Mouse (Mus musculus) forebrain, embryonic 12.5 days (tissue): ENCODE measurements around the gene Cfap70. TPM values are rescaled to one million over a fixed set of nuclear protein-coding genes. Genes with fewer than 3 reads are reported as not detected.

Source experiments
- ATAC-seq: fragments of 200-750 bp; cut with Nextera tagmentation; 2 replicates; pipeline ENCODE4 v1.8.0; 2017; ENCODE audit warnings: moderate TSS enrichment; ENCODE audit not compliant: low FRiP score
- H3K27ac ChIP-seq: fragments of 300-500 bp; sonication (generic); 2 replicates; pipeline ENCODE4 v1.5.1; 2016; ENCODE audit warnings: mild to moderate bottlenecking
- H3K27me3 ChIP-seq: fragments of 300-500 bp; sonication (generic); 2 replicates; pipeline ENCODE4 v1.6.1; 2016; ENCODE audit warnings: mild to moderate bottlenecking
- H3K36me3 ChIP-seq: fragments of 300-500 bp; sonication (generic); replicated peaks from 2 replicates; pipeline ENCODE4 v1.6.1; 2016; ENCODE audit warnings: mild to moderate bottlenecking
- H3K4me1 ChIP-seq: fragments of 300-500 bp; sonication (generic); 2 replicates; pipeline ENCODE4 v1.6.1; 2016
- H3K4me2 ChIP-seq: fragments of 300-500 bp; sonication (generic); 2 replicates; pipeline ENCODE4 v1.6.1; 2016; ENCODE audit warnings: mild to moderate bottlenecking, moderate library complexity
- H3K4me3 ChIP-seq: fragments of 300-500 bp; sonication (generic); replicated peaks from 2 replicates; pipeline ENCODE4 v1.5.1; 2016; ENCODE audit warnings: mild to moderate bottlenecking
- H3K9ac ChIP-seq: fragments of 300-500 bp; sonication (generic); 2 replicates; pipeline ENCODE4 v1.6.1; 2016; ENCODE audit warnings: mild to moderate bottlenecking
- H3K9me3 ChIP-seq: fragments of 300-500 bp; sonication (generic); 2 replicates; pipeline ENCODE4 v1.6.1; 2016
- WGBS: fragments of 180-500 bp; shearing (Covaris S2); methylation state at CpG from one replicate; pipeline ENCODE4 v1.1.7; 2016; 5-methylcytosine and 5-hydroxymethylcytosine counted together
- polyA plus RNA-seq: library from polyadenylated mRNA; unstranded; fragments of >200 nt; fragmentation: Nextera tagmentation; extraction: Ambion mirVana; gene quantifications from 2 replicates; pipeline ENCODE4 v1.2.1, GENCODE M21; 2016

The Cfap70 gene
- polyA plus RNA-seq: 0.44 and 0.82 TPM in 2 replicates

- Histone ChIP-seq H3K4me2 (peak within 1 kb of the TSS; percentile 51), H3K36me3 (no peaks in the 10 kb centered on the region), H3K27me3 (no peaks in the 10 kb centered on the region), H3K4me1 (peaks cover 8% of the 10 kb centered on the region; the same call in 1 of the 2 replicates), H3K27ac (no peak within 1 kb of the TSS), H3K4me3 (peak within 1 kb of the TSS; percentile 35), H3K9me3 (no peaks in the 10 kb centered on the region), H3K9ac (0 out of 2 replicates have a peak within 1 kb of the TSS, but pooled peaks have one; percentile 9)
- 3% methylated on average over 15 of the region's 15 CpGs for WGBS
- no peak for ATAC-seq
Measured at GRCm38 (mm10) chr14:20451765-20452331, at the start of gene Cfap70. Cfap70 (minus strand) TSS chr14:20452226.

GRCm38 (mm10) chr14:20499982-20500381 is 48.0 kb upstream of the Cfap70 start:
- Histone ChIP-seq H3K27ac (no peak overlapping the region), H3K4me1 (no peaks in the 10 kb centered on the region), H3K27me3 (no peaks in the 10 kb centered on the region), H3K9ac (no peak overlapping the region), H3K4me2 (no peak overlapping the region), H3K9me3 (no peaks in the 10 kb centered on the region), H3K36me3 (peaks cover 37% of the 10 kb centered on the region), H3K4me3 (no peak overlapping the region)
- ATAC-seq: no peak
- 89% methylated on average over 3 of the region's 3 CpGs for WGBS

DNA sequence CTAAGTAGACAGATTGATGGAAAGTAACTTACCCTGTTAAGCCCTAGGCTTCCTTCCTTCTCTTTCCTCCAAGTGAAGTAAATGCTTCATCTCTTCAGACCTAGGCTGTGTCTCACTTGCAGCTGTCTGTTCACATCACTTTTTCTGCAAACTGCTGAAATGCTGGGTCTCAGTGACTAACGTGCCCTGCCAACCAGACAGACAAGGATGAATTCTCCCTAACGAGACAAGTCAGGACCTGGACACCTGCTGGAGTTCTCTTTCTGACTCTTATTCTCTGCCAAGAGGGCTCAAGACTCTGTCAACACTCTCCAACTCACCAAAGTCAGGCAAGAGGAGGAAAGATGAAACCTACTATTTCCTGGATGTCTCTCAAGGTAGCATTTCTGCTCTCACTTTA is 44.6 kb upstream of the Cfap70 start, which contains the start of gene Mss51:
Gene Mss51 (minus strand): TSS at position 299 of the 400 bp plus-strand sequence.
- peaks cover 44% of the 10 kb centered on the region for H3K36me3 ChIP-seq
- H3K9me3 ChIP-seq: no peaks in the 10 kb centered on the region
- WGBS: 60% methylated on average over 2 of the region's 2 CpGs
- no peak within 1 kb of the TSS for H3K9ac ChIP-seq
- no peak for ATAC-seq
- no peaks in the 10 kb centered on the region for H3K27me3 ChIP-seq
- H3K4me2 ChIP-seq: no peak within 1 kb of the TSS
- no peak within 1 kb of the TSS for H3K27ac ChIP-seq
- no peaks in the 10 kb centered on the region for H3K4me1 ChIP-seq
- H3K4me3 ChIP-seq: no peak within 1 kb of the TSS

- no peak overlapping the region for H3K27ac ChIP-seq
- H3K27me3 ChIP-seq: no peaks in the 10 kb centered on the region
- peaks cover 30% of the 10 kb centered on the region for H3K36me3 ChIP-seq
- H3K4me3 ChIP-seq: no peak overlapping the region
- H3K4me1 ChIP-seq: no peaks in the 10 kb centered on the region
- ATAC-seq: no peak
- H3K4me2 ChIP-seq: no peak overlapping the region
- H3K9me3 ChIP-seq: no peaks in the 10 kb centered on the region
- no peak overlapping the region for H3K9ac ChIP-seq
- 98% methylated on average over 5 of the region's 5 CpGs for WGBS
Measured at GRCm38 (mm10) chr14:20486031-20486430, 34.0 kb upstream of the Cfap70 start.

- H3K4me2 ChIP-seq: no peak overlapping the region
- H3K4me1 ChIP-seq: peaks cover 3% of the 10 kb centered on the region; the same call in 1 of the 2 replicates
- H3K4me3 ChIP-seq: no peak overlapping the region
- no peak for ATAC-seq
- no peak overlapping the region for H3K9ac ChIP-seq
- H3K27ac ChIP-seq: no peak overlapping the region
- 0 out of 2 replicates have a peak, but pooled peaks cover 10% of the 10 kb centered on the region for H3K27me3 ChIP-seq
- H3K36me3 ChIP-seq: peaks cover 21% of the 10 kb centered on the region
- 89% methylated on average over 7 of the region's 7 CpGs for WGBS
- no peaks in the 10 kb centered on the region for H3K9me3 ChIP-seq
Measured at GRCm38 (mm10) chr14:20482051-20482751, 30.2 kb upstream of the Cfap70 start.

GRCm38 (mm10) chr14:20481211-20481610 is 29.2 kb upstream of the Cfap70 start:
- WGBS: 21% methylated on average over 5 of the region's 5 CpGs
- H3K4me2 ChIP-seq: no peak overlapping the region

DNA sequence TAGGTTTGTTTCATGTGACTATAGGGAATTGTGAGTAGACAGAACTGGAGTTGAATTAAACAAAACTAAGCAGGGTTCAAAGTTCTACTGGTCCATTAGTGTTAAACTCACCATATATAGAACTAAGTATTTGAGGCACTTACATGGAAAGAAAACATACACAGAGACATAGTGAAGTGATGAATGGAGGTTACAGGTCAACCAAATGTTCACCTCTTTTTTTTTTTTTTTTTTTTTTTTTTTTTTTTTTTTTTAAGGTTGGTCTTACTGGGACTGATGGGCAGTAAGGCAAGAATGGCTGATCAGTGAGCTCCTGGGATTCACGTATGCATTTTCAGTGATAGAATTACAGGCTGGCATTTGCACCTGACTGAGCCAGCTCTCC is 28.2 kb upstream of the Cfap70 start:
- no peak for ATAC-seq
- no peak overlapping the region for H3K27ac ChIP-seq
- no peaks in the 10 kb centered on the region for H3K9me3 ChIP-seq
- peak overlapping the region; percentile 62 for H3K4me3 ChIP-seq
- 0 out of 2 replicates have a peak, but pooled peaks cover 10% of the 10 kb centered on the region for H3K27me3 ChIP-seq
- WGBS: 66% methylated on average over 1 of the region's 1 CpGs
- peak overlapping the region; percentile 86 for H3K4me2 ChIP-seq
- H3K9ac ChIP-seq: no peak overlapping the region
- H3K36me3 ChIP-seq: peaks cover 15% of the 10 kb centered on the region
- peaks cover 3% of the 10 kb centered on the region; the same call in 1 of the 2 replicates for H3K4me1 ChIP-seq

More at GRCm38 (mm10) chr14:20481211-20481610, 29.2 kb upstream of the Cfap70 start:
- Histone ChIP-seq H3K27me3 (0 out of 2 replicates have a peak, but pooled peaks cover 10% of the 10 kb centered on the region), H3K4me1 (peaks cover 3% of the 10 kb centered on the region; the same call in 1 of the 2 replicates), H3K27ac (no peak overlapping the region), H3K4me3 (no peak overlapping the region), H3K9ac (no peak overlapping the region), H3K36me3 (peaks cover 18% of the 10 kb centered on the region), H3K9me3 (no peaks in the 10 kb centered on the region)
- no peak for ATAC-seq

GRCm38 (mm10) chr14:20479291-20480194 is 27.5 kb upstream of the Cfap70 start, which contains the start of gene Anxa7:
Anxa7 (minus strand) TSS chr14:20480133.
- Histone ChIP-seq H3K27ac (peak within 1 kb of the TSS; percentile 44; the same call in 1 of the 2 replicates), H3K4me3 (peak within 1 kb of the TSS; percentile 62), H3K36me3 (peaks cover 8% of the 10 kb centered on the region), H3K27me3 (0 out of 2 replicates have a peak, but pooled peaks cover 10% of the 10 kb centered on the region), H3K4me1 (peaks cover 3% of the 10 kb centered on the region; the same call in 1 of the 2 replicates), H3K9ac (peak within 1 kb of the TSS; percentile 63), H3K9me3 (no peaks in the 10 kb centered on the region), H3K4me2 (peak within 1 kb of the TSS; percentile 86)
- peak; percentile 75; the same call in 1 of the 2 replicates for ATAC-seq
- 2% methylated on average over 48 of the region's 48 CpGs for WGBS

DNA sequence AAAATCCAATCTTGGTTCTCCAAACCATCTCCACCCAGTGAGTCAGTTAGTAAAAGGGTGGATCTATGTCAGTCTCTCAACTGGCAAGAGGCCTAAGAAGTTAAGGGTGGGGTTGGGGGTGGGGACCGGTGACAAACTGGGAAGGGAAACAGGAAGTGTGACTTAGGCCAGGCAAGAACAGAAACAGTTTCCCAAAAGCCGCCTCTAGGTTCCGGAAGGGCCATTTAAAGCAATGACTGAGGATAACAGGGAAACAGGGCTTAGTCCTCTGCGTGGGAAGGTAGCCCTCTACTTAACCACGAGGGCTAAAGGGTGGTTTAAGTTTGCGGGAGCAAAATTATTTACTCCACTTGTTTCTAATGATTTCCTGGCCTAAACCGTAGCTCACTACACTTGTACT is 26.8 kb upstream of the Cfap70 start:
- H3K4me3 ChIP-seq: peak overlapping the region; percentile 62
- no peaks in the 10 kb centered on the region for H3K9me3 ChIP-seq
- no peak for ATAC-seq
- H3K27me3 ChIP-seq: 0 out of 2 replicates have a peak, but pooled peaks cover 10% of the 10 kb centered on the region
- peaks cover under 1% of the 10 kb centered on the region; the same call in 1 of the 2 replicates for H3K36me3 ChIP-seq
- 0 out of 2 replicates have a peak overlapping the region, but pooled peaks have one; percentile 25 for H3K27ac ChIP-seq
- WGBS: 31% methylated on average over 7 of the region's 7 CpGs
- no peak overlapping the region for H3K9ac ChIP-seq
- H3K4me2 ChIP-seq: peak overlapping the region; percentile 86
- H3K4me1 ChIP-seq: peaks cover 3% of the 10 kb centered on the region; the same call in 1 of the 2 replicates

- no peak for ATAC-seq
- H3K4me2 ChIP-seq: no peak overlapping the region
Measured at GRCm38 (mm10) chr14:20478385-20478784, 26.4 kb upstream of the Cfap70 start.

DNA sequence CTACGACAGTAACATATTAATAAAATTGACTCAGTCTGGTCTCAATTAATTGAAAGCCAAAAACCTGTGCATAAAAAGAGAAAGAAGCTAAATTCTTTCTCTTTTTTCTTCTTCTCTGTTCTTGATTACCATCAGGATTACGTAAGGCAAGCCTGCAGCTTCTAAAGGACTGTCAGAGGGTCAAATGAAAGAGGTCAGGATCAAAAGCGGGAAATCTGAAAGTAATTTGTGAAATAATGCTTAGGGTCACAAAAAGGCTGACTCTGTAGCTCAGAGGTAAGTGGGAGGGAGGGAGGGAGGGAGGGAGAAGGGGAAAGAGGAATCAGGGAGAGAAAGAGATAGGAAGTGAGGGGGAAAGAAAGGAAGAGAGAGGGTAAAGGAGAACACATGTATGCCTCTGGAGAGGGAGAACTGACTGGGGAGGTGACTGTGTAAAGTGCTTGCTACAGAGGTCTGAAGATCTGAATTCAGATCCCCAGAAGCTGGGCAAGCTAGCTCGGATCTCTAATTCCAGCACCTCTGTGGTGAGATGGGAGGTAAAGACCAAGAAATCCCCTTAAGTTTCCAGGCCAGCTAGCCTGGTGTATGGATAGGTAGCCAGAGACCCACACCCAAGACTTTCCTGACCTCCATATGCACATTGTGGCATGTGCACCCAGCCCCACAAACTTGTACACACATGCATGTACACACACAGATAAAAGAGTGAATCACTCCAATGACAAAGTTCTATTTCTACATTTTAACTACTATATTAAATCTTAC is 25.4 kb upstream of the Cfap70 start:
- ATAC-seq: no peak
- no peak overlapping the region for H3K9ac ChIP-seq
- H3K36me3 ChIP-seq: no peaks in the 10 kb centered on the region
- no peaks in the 10 kb centered on the region for H3K9me3 ChIP-seq
- 0 out of 2 replicates have a peak, but pooled peaks cover 10% of the 10 kb centered on the region for H3K27me3 ChIP-seq
- no peak overlapping the region for H3K27ac ChIP-seq
- H3K4me1 ChIP-seq: peaks cover 3% of the 10 kb centered on the region; the same call in 1 of the 2 replicates
- no peak overlapping the region for H3K4me2 ChIP-seq
- no peak overlapping the region for H3K4me3 ChIP-seq
- WGBS: 37% methylated on average over 4 of the region's 4 CpGs

More at GRCm38 (mm10) chr14:20478385-20478784, 26.4 kb upstream of the Cfap70 start:
- Histone ChIP-seq H3K27me3 (0 out of 2 replicates have a peak, but pooled peaks cover 10% of the 10 kb centered on the region), H3K9me3 (no peaks in the 10 kb centered on the region), H3K4me3 (no peak overlapping the region), H3K4me1 (peaks cover 3% of the 10 kb centered on the region; the same call in 1 of the 2 replicates), H3K36me3 (no peaks in the 10 kb centered on the region; the same call in 1 of the 2 replicates), H3K9ac (no peak overlapping the region), H3K27ac (no peak overlapping the region)
- 59% methylated on average over 3 of the region's 3 CpGs for WGBS
